Mouse (Mus musculus) Patski (cell line): Measurements from ENCODE around the gene Gpr82. TPM values are rescaled to one million over a fixed set of nuclear protein-coding genes. Genes with fewer than 3 reads are reported as not detected.

Source experiments
- ATAC-seq: fragments of 100-300 bp; one replicate; pipeline ENCODE4 v1.8.0; 2021
- CTCF ChIA-PET: fragments of 350-600 bp; sonication (Branson Sonifier 250); formaldehyde crosslinking; loops from one replicate; lab custom pipeline; 2022; ENCODE audit warnings: inconsistent platforms; lab: Charles Lee
- POLR2A ChIA-PET: fragments of 350-600 bp; sonication (Branson Sonifier 250); formaldehyde crosslinking; loops from one replicate; lab custom pipeline; 2022; ENCODE audit warnings: antibody characterized with exemption, inconsistent platforms; lab: Charles Lee
- DNase-seq: peaks from one replicate; pipeline ENCODE4 v3.0.0-alpha.2; 2011; ENCODE audit warnings: low read depth, low spot score
- H3K27me3 ChIP-seq: fragments of 371-371 bp; one replicate; pipeline ENCODE4 v1.5.1; 2021
- CTCF ChIP-seq: fragments of 100-300 bp; IDR thresholded peaks from one replicate; pipeline ENCODE4 v1.5.1; 2021
- in situ Hi-C: fragments of 300-500 bp; cut with MboI; formaldehyde crosslinking; loops from 3 replicates; pipeline ENCODE4 v1.11.1; 2018; ENCODE audit warnings: low pct_unique_long_range_greater_than_20kb, mixed read lengths
- polyA plus RNA-seq: library from polyadenylated mRNA; unstranded; gene quantifications from one replicate; pipeline ENCODE4 v1.2.3, GENCODE M21; 2021

Gene Gpr82
- polyA plus RNA-seq, 1 experiment from 2014 or later, result not detected

GRCm38 (mm10) chrX:13652291-13652690, 8.9 kb upstream of the Gpr82 start:
- no peak for TF ChIP-seq CTCF
- DNase-seq (no peak), ATAC-seq (no peak)
- in situ Hi-C loops, result loop anchor here (10.0 kb wide), 1 partner anchor 187 kb away; the partner anchor contains the start of gene Nyx
- ChIA-PET POLR2A (no interaction called here), CTCF (no interaction called here)
- H3K27me3 ChIP-seq, result peaks cover 19% of the 10 kb centered on the region

GRCm38 (mm10) chrX:13655005-13655421, 6.2 kb upstream of the Gpr82 start:
- POLR2A ChIA-PET, result no interaction called here
- peaks cover 23% of the 10 kb centered on the region for H3K27me3 ChIP-seq
- in situ Hi-C loops, result loop anchor here (5.0 to 10.0 kb wide), 2 partner anchors 190 to 428 kb away; partner anchors contain the start of gene Nyx
- TF ChIP-seq CTCF, result no peak
- CTCF ChIA-PET, result interaction anchor here (2.4 to 2.6 kb wide), 2 partner anchors 425 to 430 kb away, joined by 12 to 19 read pairs; no protein-coding TSS in a partner anchor
- DNase-seq (no peak), ATAC-seq (no peak)

GRCm38 (mm10) chrX:13655906-13656305, 5.3 kb upstream of the Gpr82 start:
- no peak for TF ChIP-seq CTCF
- ChIA-PET POLR2A (interaction anchor here (0.5 kb wide), 1 partner anchor 1507 kb away, joined by 4 read pairs; no protein-coding TSS in a partner anchor), CTCF (interaction anchor here (2.4 to 2.6 kb wide), 2 partner anchors 426 to 431 kb away, joined by 12 to 19 read pairs; no protein-coding TSS in a partner anchor)
- in situ Hi-C loops, result loop anchor here (5.0 to 10.0 kb wide), 2 partner anchors 191 to 429 kb away; partner anchors contain the start of gene Nyx
- H3K27me3 ChIP-seq, result peaks cover 22% of the 10 kb centered on the region
- no peak for ATAC-seq
- DNase-seq, result no peak

- ChIA-PET POLR2A (interaction anchor here (0.6 kb wide), 1 partner anchor 63 kb away, joined by 5 read pairs; no protein-coding TSS in a partner anchor), CTCF (interaction anchor here (0.6 to 2.6 kb wide), 7 partner anchors 16 to 432 kb away, joined by 3 to 19 read pairs (median 5); no protein-coding TSS in a partner anchor)
- DNase-seq (peak; percentile 13), ATAC-seq (no peak)
- TF ChIP-seq CTCF, result peak; percentile 49
- H3K27me3 ChIP-seq, result peaks cover 23% of the 10 kb centered on the region
- in situ Hi-C loops, result loop anchor here (5.0 to 10.0 kb wide), 2 partner anchors 192 to 429 kb away; partner anchors contain the start of gene Nyx
Observed at GRCm38 (mm10) chrX:13656721-13657120, 4.4 kb upstream of the Gpr82 start.

- in situ Hi-C loops, result loop anchor here (5.0 to 10.0 kb wide), 2 partner anchors 194 to 431 kb away; partner anchors contain the start of gene Nyx
- ChIA-PET POLR2A (no interaction called here), CTCF (no interaction called here)
- no peak for ATAC-seq
- no peak for TF ChIP-seq CTCF
- peaks cover 31% of the 10 kb centered on the region for H3K27me3 ChIP-seq
- no peak for DNase-seq
Observed at GRCm38 (mm10) chrX:13658616-13659140, 2.5 kb upstream of the Gpr82 start.

- in situ Hi-C loops, result loop anchor here (5.0 to 10.0 kb wide), 2 partner anchors 195 to 432 kb away; partner anchors contain the start of gene Nyx
- ChIA-PET POLR2A (no interaction called here), CTCF (interaction anchor here (1.1 to 1.6 kb wide), 2 partner anchors 9 to 21 kb away, joined by 3 to 5 read pairs; no protein-coding TSS in a partner anchor)
- DNase-seq (no peak), ATAC-seq (no peak)
- peaks cover 36% of the 10 kb centered on the region for H3K27me3 ChIP-seq
- TF ChIP-seq CTCF, result no peak
Observed at GRCm38 (mm10) chrX:13659201-13659890, 1.8 kb upstream of the Gpr82 start.

GRCm38 (mm10) chrX:13668867-13669266, 7.7 kb downstream of the Gpr82 start:
- in situ Hi-C loops, result no loop called here
- DNase-seq, result no peak
- POLR2A ChIA-PET, result no interaction called here
- CTCF ChIA-PET, result no interaction called here
- H3K27me3 ChIP-seq, result peaks cover 32% of the 10 kb centered on the region
- TF ChIP-seq CTCF, result no peak
- ATAC-seq, result no peak

- DNase-seq (no peak), ATAC-seq (no peak)
- CTCF ChIA-PET, result no interaction called here
- POLR2A ChIA-PET, result interaction anchor here (0.6 kb wide), 1 partner anchor 375 kb away, joined by 3 read pairs; no protein-coding TSS in a partner anchor
- peaks cover 19% of the 10 kb centered on the region for H3K27me3 ChIP-seq
- in situ Hi-C loops, result no loop called here
- no peak for TF ChIP-seq CTCF
Observed at GRCm38 (mm10) chrX:13670342-13670741, 9.2 kb downstream of the Gpr82 start.

- DNase-seq, result no peak
- TF ChIP-seq CTCF, result no peak
- ATAC-seq, result no peak
- in situ Hi-C loops, result no loop called here
- ChIA-PET POLR2A (no interaction called here), CTCF (interaction anchor here (1.6 kb wide), 1 partner anchor 16 kb away, joined by 5 read pairs; no protein-coding TSS in a partner anchor)
- H3K27me3 ChIP-seq, result peaks cover 23% of the 10 kb centered on the region
Observed at GRCm38 (mm10) chrX:13673001-13673400, 11.8 kb downstream of the Gpr82 start.

- in situ Hi-C loops, result no loop called here
Observed at GRCm38 (mm10) chrX:13681748-13682147, 20.6 kb downstream of the Gpr82 start.

More at GRCm38 (mm10) chrX:13681748-13682147, 20.6 kb downstream of the Gpr82 start:
- ATAC-seq, result no peak
- POLR2A ChIA-PET, result no interaction called here
- no peak for TF ChIP-seq CTCF
- CTCF ChIA-PET, result no interaction called here
- no peak for DNase-seq
- H3K27me3 ChIP-seq, result peaks cover 67% of the 10 kb centered on the region
